Mouse (Mus musculus) B cell, adult 67 days (primary cell): Measurements from ENCODE around the gene Nsdhl. TPM values are rescaled to one million over a fixed set of nuclear protein-coding genes. Genes with fewer than 3 reads are reported as not detected.

Experiments
- total RNA-seq, 2 experiments: library from RNA; stranded (reverse); gene quantifications; 4 replicates each; pipeline ENCODE4 v1.2.4; 2023

The Nsdhl gene
- total RNA-seq: 10 to 100 TPM; 10.1 to 12.5 TPM

DNA sequence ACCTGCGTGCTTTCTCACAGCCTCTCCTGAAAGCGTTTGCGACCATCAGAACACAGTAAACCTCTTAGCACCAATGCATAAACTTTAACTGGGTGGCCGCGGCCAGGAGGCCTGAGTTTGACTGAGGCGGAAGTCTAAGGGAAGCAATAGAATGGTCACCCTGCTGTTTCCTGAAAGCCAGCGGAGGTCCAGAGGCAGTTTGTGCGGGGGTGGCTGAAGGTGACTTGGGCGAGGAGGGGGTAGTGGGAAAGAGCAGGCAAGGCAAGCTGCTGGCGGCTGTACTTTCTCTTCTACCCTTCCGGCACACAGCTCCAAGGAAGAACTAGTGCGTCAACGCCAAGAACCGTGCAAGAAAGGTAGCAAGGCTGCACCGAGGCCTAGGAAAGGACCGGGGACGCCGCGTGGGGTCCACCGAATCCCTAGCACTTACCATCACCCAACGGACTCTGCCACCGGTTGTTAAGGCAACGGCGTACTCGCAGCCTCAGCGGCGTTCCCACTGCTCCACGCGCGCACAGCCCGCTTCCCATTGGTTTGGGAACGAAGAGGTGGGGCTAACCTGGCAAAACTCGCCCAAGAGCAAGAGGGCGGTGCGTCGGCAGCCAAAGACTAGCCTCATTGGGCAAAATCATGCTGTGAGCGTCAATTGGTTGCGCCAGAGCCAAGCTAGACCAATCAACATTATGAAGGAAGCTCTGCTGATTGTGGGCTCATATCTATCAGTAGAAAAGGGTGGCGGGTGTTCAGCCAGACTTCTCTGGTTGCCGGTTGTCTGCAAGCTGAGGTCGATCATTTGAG is at the start of gene Nsdhl, which contains the start of gene Cetn2:
TSS of gene Nsdhl (plus strand) at position 674 of the 798 bp plus-strand sequence.
TSS of gene Cetn2 (minus strand) at position 528 of the 798 bp plus-strand sequence.

DNA sequence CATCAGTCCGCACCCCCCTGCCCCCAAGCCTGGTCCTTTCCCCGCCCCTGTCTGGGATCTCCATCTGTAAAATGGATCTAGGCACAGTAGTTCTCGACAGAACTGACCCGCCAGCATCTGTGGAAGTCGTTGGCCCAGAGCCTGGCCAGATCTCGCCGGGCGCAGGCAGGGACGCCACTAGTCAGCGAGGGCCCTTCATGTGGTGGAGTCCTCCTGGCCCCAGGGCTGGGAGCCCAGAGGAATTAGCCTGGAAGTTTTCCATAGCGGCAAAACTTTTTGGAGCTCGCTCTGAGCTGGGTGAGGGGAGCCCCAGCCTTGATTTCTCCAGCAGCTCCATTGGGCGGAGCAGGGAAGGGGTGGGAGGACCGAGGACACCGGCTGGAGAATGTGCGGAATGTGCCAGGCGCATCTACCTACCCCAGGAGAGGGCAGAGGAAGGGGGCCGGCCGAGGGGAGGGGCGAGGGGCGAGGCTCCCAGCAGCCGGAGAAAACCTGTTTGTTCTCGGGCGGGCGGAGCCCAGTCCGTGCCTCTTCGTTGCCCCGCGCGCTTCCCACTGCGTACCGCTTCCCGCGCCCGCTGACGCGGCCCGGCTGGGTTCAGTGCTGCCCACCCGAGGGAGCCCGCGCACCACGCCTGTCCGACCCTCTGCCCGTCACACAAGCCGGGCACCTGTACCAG is 68.6 kb downstream of the Nsdhl start, which contains the start of gene Zfp185:
TSS of gene Zfp185 (plus strand) at position 499 of the 679 bp plus-strand sequence.

Other genes starting within 250 kb of the Nsdhl start
- not detected for gene Gabrq, start 93.4 kb upstream of the Nsdhl start, total RNA-seq
- 10 to 100 TPM; 46.2 to 53.4 TPM for gene Cetn2, start 146 bp upstream of the Nsdhl start, total RNA-seq
- not detected for gene Zfp185, start 68.8 kb downstream of the Nsdhl start, total RNA-seq
- 1 to 10 TPM in 1 of 2 experiments, under 1 TPM in 1; 0.75 to 2.1 TPM for gene Pnma5, start 118.5 kb downstream of the Nsdhl start, total RNA-seq
- not detected for gene Pnma3, start 146.2 kb downstream of the Nsdhl start, total RNA-seq
- 10 to 100 TPM in 1 of 2 experiments, 1 to 10 TPM in 1; 3.6 to 16.1 TPM for gene Xlr4a, start 163.9 kb downstream of the Nsdhl start, total RNA-seq
- gene Xlr3a, start 178.5 kb downstream of the Nsdhl start, total RNA-seq: 1 to 10 TPM in 1 of 2 experiments, not detected in 1; 2.1 TPM
- under 1 TPM; 0.17 to 0.21 TPM for gene Gm14685, start 198.5 kb downstream of the Nsdhl start, total RNA-seq
- gene Xlr5b, start 230.2 kb downstream of the Nsdhl start, total RNA-seq: not detected
- not detected for gene DXBay18, start 230.9 kb downstream of the Nsdhl start, total RNA-seq